Mouse (Mus musculus): ENCODE data around the gene Fmnl1. TPM values are rescaled to one million over a fixed set of nuclear protein-coding genes. Genes with fewer than 3 reads are reported as not detected.

Fmnl1 gene
- polyA plus RNA-seq, 1 experiment, result not detected

DNA sequence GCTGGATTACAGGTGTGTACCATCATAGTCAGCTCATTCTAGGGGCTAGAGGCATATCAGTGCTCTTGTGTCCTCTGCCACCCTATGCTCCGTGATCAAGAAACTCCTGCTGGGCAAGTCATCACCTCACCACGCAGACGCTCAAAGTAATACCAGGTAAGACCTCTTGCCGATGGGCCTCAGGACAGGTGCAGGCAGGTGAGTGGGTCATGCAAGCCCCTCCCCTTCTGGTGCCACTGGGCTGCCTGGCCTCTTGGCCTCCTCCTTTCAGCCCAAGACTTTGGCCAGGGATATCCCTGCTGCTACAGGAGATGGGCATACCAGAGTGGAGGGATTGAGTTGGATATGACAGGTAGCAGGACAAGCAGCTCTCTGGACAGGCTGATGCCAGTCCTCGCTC lies 48.4 kb downstream of the Fmnl1 start:
- TF ChIP-seq GATA1 (IDR thresholded peaks at IDR 0.05; ENCODE audit: low read length), result no peak

DNA sequence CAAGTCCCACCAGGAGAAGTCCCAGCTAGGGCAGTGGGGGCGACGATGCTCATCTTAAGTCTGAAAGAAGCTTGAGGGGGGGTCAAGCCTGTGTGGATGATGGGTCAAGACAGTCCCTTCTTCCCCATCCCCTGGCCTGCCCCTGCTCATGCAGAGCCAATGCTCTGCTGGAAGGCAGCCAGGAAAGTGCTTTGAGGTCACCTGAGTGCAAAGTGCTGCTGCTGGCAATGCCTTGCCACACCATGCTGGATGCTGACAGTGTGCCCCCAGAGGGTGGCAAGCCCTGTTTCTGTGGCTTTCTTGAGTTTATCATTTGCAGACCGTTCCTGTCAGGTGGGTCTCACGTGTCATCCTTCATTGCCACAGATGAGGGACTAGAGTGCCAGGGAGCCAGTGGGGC lies 49.1 kb downstream of the Fmnl1 start:
- no peak for TF ChIP-seq GATA1 (IDR thresholded peaks at IDR 0.05; ENCODE audit: low read length)

DNA sequence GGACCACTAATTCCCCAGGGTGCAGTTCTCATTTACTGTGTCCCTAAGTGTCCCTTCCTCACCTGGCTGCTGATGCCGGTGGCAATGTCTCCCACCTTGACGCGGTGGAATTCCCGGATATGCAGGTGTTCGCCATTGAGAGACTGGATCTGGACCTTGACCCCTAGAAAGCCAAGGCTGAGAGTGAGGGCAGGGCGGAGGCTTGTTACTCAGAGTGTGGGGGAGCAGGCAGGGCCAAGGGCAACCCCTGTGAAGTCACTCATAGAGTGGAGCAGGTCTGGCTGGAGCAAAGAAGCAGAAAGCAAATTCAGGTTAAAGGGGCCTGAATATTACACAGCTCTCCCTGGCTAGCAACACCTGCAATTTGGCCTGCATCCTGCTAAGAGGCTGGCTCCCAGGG lies 50.5 kb downstream of the Fmnl1 start:
- TF ChIP-seq GATA1 (IDR thresholded peaks at IDR 0.05; ENCODE audit: low read length), result no peak

- TF ChIP-seq GATA1 (IDR thresholded peaks at IDR 0.05; ENCODE audit: low read length), result no peak
Measured at GRCm38 (mm10) chr11:103223444-103223843, 52.5 kb downstream of the Fmnl1 start.

- TF ChIP-seq GATA1 (IDR thresholded peaks at IDR 0.05; ENCODE audit: low read length), result no peak
Measured at GRCm38 (mm10) chr11:103223951-103224456, 53.1 kb downstream of the Fmnl1 start.

- TF ChIP-seq GATA1 (IDR thresholded peaks at IDR 0.05; ENCODE audit: low read length), result no peak
Measured at GRCm38 (mm10) chr11:103229608-103230007, 58.7 kb downstream of the Fmnl1 start.

DNA sequence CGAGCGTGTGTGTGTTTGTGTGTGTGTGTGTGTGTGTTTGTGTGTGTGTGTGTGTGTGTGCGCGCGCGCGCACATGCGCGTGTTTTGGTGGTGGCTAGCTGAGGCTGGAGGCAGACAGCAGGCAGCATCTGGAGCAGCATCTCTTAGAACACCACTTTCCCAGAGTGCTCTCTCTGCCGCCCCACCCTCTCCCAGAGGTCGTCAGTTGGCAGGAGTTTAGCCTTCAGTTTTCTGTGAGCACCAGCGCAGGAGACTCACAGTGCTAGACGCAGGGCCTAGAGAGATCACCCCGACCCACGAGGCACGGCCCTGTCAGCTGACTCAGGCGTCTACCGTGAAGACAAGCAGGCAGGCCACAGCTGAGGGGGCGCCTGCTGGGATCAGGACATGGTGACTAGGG lies 59.7 kb downstream of the Fmnl1 start:
- TF ChIP-seq GATA1 (IDR thresholded peaks at IDR 0.05; ENCODE audit: low read length), result no peak

GRCm38 (mm10) chr11:103231367-103231766 lies 60.5 kb downstream of the Fmnl1 start:
- no peak for TF ChIP-seq GATA1 (IDR thresholded peaks at IDR 0.05; ENCODE audit: low read length)

- no peak for TF ChIP-seq GATA1 (IDR thresholded peaks at IDR 0.05; ENCODE audit: low read length)
Measured at GRCm38 (mm10) chr11:103232966-103233365, 62.1 kb downstream of the Fmnl1 start.

- no peak for TF ChIP-seq GATA1 (IDR thresholded peaks at IDR 0.05; ENCODE audit: low read length)
Measured at GRCm38 (mm10) chr11:103234447-103234846, 63.5 kb downstream of the Fmnl1 start.

GRCm38 (mm10) chr11:103235702-103236101 lies 64.8 kb downstream of the Fmnl1 start:
- no peak for TF ChIP-seq GATA1 (IDR thresholded peaks at IDR 0.05; ENCODE audit: low read length)

DNA sequence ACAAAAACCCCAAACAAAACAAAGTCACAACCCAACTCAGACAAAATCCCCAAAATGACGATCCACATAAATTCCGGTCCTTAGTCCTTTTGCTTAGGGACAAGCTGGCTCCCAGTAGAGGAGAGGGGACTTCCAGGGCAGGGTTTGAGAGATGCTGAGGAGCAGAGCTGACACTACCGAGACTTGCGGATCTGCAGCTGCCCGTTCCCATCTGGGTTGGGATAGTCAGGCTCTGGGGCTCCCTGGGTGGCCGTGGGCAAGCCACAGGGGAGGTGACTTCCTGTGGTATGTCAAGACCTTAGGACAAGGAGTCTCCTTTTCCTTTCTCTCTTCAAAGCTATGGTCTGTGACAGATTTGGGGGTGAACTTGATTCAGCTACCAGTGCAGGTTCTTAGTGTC lies 65.5 kb downstream of the Fmnl1 start:
- no peak for TF ChIP-seq GATA1 (IDR thresholded peaks at IDR 0.05; ENCODE audit: low read length)

DNA sequence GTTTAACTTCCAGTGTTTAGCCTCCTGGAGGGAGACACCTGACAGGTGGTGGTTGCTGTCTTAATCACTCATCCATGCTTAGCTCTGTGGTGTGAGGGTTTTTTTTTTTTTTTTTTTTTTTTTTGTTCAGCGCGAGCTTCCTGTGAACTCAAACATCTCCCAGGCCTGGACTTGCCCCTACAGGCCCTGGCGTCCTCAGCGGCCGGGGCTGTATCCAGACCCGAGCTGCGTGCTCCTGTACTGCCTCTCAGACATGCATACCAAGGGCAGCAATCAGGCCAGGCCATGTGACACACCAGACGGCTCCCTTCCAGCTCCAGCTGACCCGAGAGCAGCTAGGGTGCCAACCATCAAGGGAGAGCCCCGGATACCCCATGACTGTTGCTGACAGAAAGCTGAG lies 66.0 kb downstream of the Fmnl1 start:
- no peak for TF ChIP-seq GATA1 (IDR thresholded peaks at IDR 0.05; ENCODE audit: low read length)

GRCm38 (mm10) chr11:103237757-103238156 lies 66.8 kb downstream of the Fmnl1 start:
- no peak for TF ChIP-seq GATA1 (IDR thresholded peaks at IDR 0.05; ENCODE audit: low read length)

- no peak for TF ChIP-seq GATA1 (IDR thresholded peaks at IDR 0.05; ENCODE audit: low read length)
Measured at GRCm38 (mm10) chr11:103240740-103241139, 69.8 kb downstream of the Fmnl1 start.

DNA sequence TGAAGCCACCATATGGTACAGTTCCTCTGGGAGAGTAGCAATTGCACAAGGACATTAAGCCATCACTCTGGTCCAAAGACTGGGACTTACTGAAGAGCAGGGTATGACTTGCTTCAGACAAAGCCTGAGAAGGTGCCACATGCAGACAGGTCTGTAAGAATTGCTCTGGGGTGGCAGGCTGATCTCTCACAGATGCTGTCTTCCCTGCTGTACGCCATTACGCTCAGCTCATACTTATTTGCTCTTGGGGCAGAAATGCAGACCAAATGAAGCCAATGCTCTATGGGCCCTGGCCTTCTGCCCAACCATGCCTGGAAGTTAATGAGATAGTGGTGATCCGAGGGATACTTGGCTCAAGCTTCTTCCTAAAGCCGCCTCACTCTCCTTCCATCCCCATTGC lies 73.9 kb downstream of the Fmnl1 start:
- no peak for TF ChIP-seq GATA1 (IDR thresholded peaks at IDR 0.05; ENCODE audit: low read length)

- TF ChIP-seq GATA1 (IDR thresholded peaks at IDR 0.05; ENCODE audit: low read length), result no peak
Measured at GRCm38 (mm10) chr11:103246081-103246730, 75.3 kb downstream of the Fmnl1 start.

Data from G1E-ER4 (cell line).